Mouse (Mus musculus) small intestine, adult 2 months (tissue): Measurements from ENCODE around the gene Gm29776. TPM values are rescaled to one million over a fixed set of nuclear protein-coding genes. Genes with fewer than 3 reads are reported as not detected.
A peak's percentile ranks its signal among the peaks of the same experiment; 100 is the strongest.

Source experiments
- H3K27ac ChIP-seq: fragments of 200-500 bp; 2 replicates; pipeline ENCODE4 v1.5.1; 2012; ENCODE audit warnings: low read depth, low read length, control low read depth, inconsistent platforms; ENCODE audit not compliant: insufficient read depth
- H3K27me3 ChIP-seq: fragments of 200-500 bp; 2 replicates; pipeline ENCODE4 v1.6.1; 2012; ENCODE audit warnings: mild to moderate bottlenecking, moderate library complexity, low read length, inconsistent platforms; ENCODE audit not compliant: control insufficient read depth, insufficient read depth
- H3K36me3 ChIP-seq: fragments of 200-500 bp; 2 replicates; pipeline ENCODE4 v1.6.1; 2012; ENCODE audit warnings: mild to moderate bottlenecking, low read length, control low read depth, inconsistent platforms; ENCODE audit not compliant: control insufficient read depth, insufficient read depth
- H3K4me1 ChIP-seq: fragments of 200-500 bp; 2 replicates; pipeline ENCODE4 v1.6.1; 2012; ENCODE audit warnings: low read length, inconsistent platforms, mixed read lengths; ENCODE audit not compliant: control insufficient read depth, insufficient read depth, insufficient read length
- H3K4me3 ChIP-seq: fragments of 200-500 bp; 2 replicates; pipeline ENCODE4 v1.5.1; 2012; ENCODE audit warnings: low read depth, mild to moderate bottlenecking, control low read depth, inconsistent platforms, low read length, moderate library complexity
- CTCF ChIP-seq: fragments of 200-500 bp; IDR thresholded peaks from 2 replicates; pipeline ENCODE4 v1.5.1; 2012; ENCODE audit warnings: low read depth, mild to moderate bottlenecking, control low read depth, inconsistent platforms, low read length, moderate library complexity, mixed read lengths; ENCODE audit not compliant: insufficient replicate concordance, insufficient read length; ENCODE audit errors: extremely low read depth
- POLR2A ChIP-seq: fragments of 200-500 bp; IDR thresholded peaks from 2 replicates; pipeline ENCODE4 v1.6.1; 2012; ENCODE audit warnings: low read depth, mild to moderate bottlenecking, control low read depth, inconsistent platforms, low read length, moderate library complexity
- WGBS: fragments of 180-500 bp; shearing (Covaris S2); methylation state at CpG from one replicate; pipeline ENCODE4 v1.1.7; 2018; 5-methylcytosine and 5-hydroxymethylcytosine counted together
- polyA plus RNA-seq: library from polyadenylated mRNA; depleted of rRNA; stranded (reverse); fragments of >200 nt; gene quantifications from 2 replicates; pipeline ENCODE4 v1.2.3, GENCODE M21; 2012

Gm29776 gene
- polyA plus RNA-seq, 1 experiment, result not detected

GRCm38 (mm10) chr14:54720654-54721350 is 22.2 kb upstream of the Gm29776 start:
- 87% methylated on average over 7 of the region's 7 CpGs for WGBS
- H3K27ac ChIP-seq, result no peak overlapping the region
- H3K4me3 ChIP-seq, result no peak overlapping the region
- no peaks in the 10 kb centered on the region for H3K27me3 ChIP-seq
- H3K36me3 ChIP-seq, result peaks cover 40% of the 10 kb centered on the region
- peaks cover 7% of the 10 kb centered on the region; the same call in 1 of the 2 replicates for H3K4me1 ChIP-seq
- no peak for TF ChIP-seq POLR2A
- no peak for TF ChIP-seq CTCF

- Histone ChIP-seq H3K36me3 (peaks cover 35% of the 10 kb centered on the region), H3K27me3 (no peaks in the 10 kb centered on the region), H3K4me3 (no peak overlapping the region), H3K27ac (no peak overlapping the region), H3K4me1 (peaks cover 7% of the 10 kb centered on the region; the same call in 1 of the 2 replicates)
- TF ChIP-seq CTCF, result no peak
- no peak for TF ChIP-seq POLR2A
- WGBS, result 92% methylated on average over 11 of the region's 11 CpGs
Observed at GRCm38 (mm10) chr14:54720041-54720440, 21.4 kb upstream of the Gm29776 start.

GRCm38 (mm10) chr14:54715402-54715801 is 16.8 kb upstream of the Gm29776 start:
- 0 out of 2 replicates have a peak, but pooled peaks cover 3% of the 10 kb centered on the region for H3K36me3 ChIP-seq
- no peak for TF ChIP-seq CTCF
- TF ChIP-seq POLR2A, result no peak
- H3K4me3 ChIP-seq, result no peak overlapping the region
- 79% methylated on average over 1 of the region's 1 CpGs for WGBS
- H3K27ac ChIP-seq, result no peak overlapping the region
- no peaks in the 10 kb centered on the region for H3K27me3 ChIP-seq
- H3K4me1 ChIP-seq, result peaks cover 2% of the 10 kb centered on the region

GRCm38 (mm10) chr14:54714617-54715081 is 16.0 kb upstream of the Gm29776 start:
- no peaks in the 10 kb centered on the region for H3K27me3 ChIP-seq
- under 1% methylated on average over 15 of the region's 15 CpGs for WGBS
- peak overlapping the region; percentile 51 for H3K4me3 ChIP-seq
- peaks cover 2% of the 10 kb centered on the region for H3K4me1 ChIP-seq
- no peak overlapping the region for H3K27ac ChIP-seq
- no peak for TF ChIP-seq CTCF
- no peak for TF ChIP-seq POLR2A
- H3K36me3 ChIP-seq, result no peaks in the 10 kb centered on the region

GRCm38 (mm10) chr14:54714121-54714520 is 15.5 kb upstream of the Gm29776 start:
- H3K27me3 ChIP-seq, result no peaks in the 10 kb centered on the region
- H3K27ac ChIP-seq, result no peak overlapping the region
- H3K4me3 ChIP-seq, result peak overlapping the region; percentile 49
- WGBS, result 1% methylated on average over 13 of the region's 13 CpGs
- H3K36me3 ChIP-seq, result no peaks in the 10 kb centered on the region
- peaks cover 2% of the 10 kb centered on the region for H3K4me1 ChIP-seq
- TF ChIP-seq CTCF (peak; percentile 34; the same call in 1 of the 2 replicates), POLR2A (no peak)

GRCm38 (mm10) chr14:54712861-54713260 is 14.2 kb upstream of the Gm29776 start:
- Histone ChIP-seq H3K4me3 (no peak overlapping the region), H3K27ac (no peak overlapping the region), H3K27me3 (no peaks in the 10 kb centered on the region), H3K4me1 (peaks cover 2% of the 10 kb centered on the region), H3K36me3 (no peaks in the 10 kb centered on the region)
- WGBS, result 74% methylated on average over 8 of the region's 8 CpGs
- TF ChIP-seq POLR2A, result no peak
- no peak for TF ChIP-seq CTCF

GRCm38 (mm10) chr14:54712074-54712473 is 13.4 kb upstream of the Gm29776 start, which contains the start of gene Cebpe:
TSS of gene Cebpe (minus strand) at chr14:54712174.
- TF ChIP-seq CTCF (no peak), POLR2A (no peak)
- WGBS, result 80% methylated on average over 7 of the region's 7 CpGs
- H3K36me3 ChIP-seq, result no peaks in the 10 kb centered on the region
- H3K27ac ChIP-seq, result no peak within 1 kb of the TSS
- H3K4me1 ChIP-seq, result peaks cover 2% of the 10 kb centered on the region
- H3K4me3 ChIP-seq, result peak within 1 kb of the TSS; percentile 14
- H3K27me3 ChIP-seq, result no peaks in the 10 kb centered on the region

GRCm38 (mm10) chr14:54709054-54709453 is 10.4 kb upstream of the Gm29776 start:
- Histone ChIP-seq H3K27ac (no peak overlapping the region), H3K4me1 (peaks cover 8% of the 10 kb centered on the region), H3K4me3 (no peak overlapping the region), H3K27me3 (no peaks in the 10 kb centered on the region), H3K36me3 (no peaks in the 10 kb centered on the region)
- 68% methylated on average over 9 of the region's 9 CpGs for WGBS
- TF ChIP-seq CTCF (no peak), POLR2A (no peak)
